Mouse (Mus musculus) heart, adult 2 months (tissue): ENCODE results near the gene Map3k9.

Source experiments
- CTCF ChIP-seq: fragments of 200-600 bp; IDR thresholded peaks from 2 replicates; pipeline ENCODE4 v1.8.1; 2022; ENCODE audit warnings: antibody characterized with exemption, mild to moderate bottlenecking, moderate library complexity
- EP300 ChIP-seq: fragments of 200-500 bp; IDR thresholded peaks from 2 replicates; pipeline ENCODE4 v1.6.1; 2011; ENCODE audit warnings: low read depth, low read length, control low read depth; ENCODE audit not compliant: insufficient read depth
- POLR2A ChIP-seq: fragments of 200-500 bp; IDR thresholded peaks from 2 replicates; pipeline ENCODE4 v1.6.1; 2011; ENCODE audit warnings: mild to moderate bottlenecking, low read depth, low read length, control low read depth; ENCODE audit not compliant: insufficient read depth

- no peak for TF ChIP-seq POLR2A
- no peak for TF ChIP-seq EP300
- no peak for TF ChIP-seq CTCF
Measured at GRCm38 (mm10) chr12:81808596-81808995, 27.6 kb upstream of the Map3k9 start.
